Mouse (Mus musculus) spleen, adult 2 months (tissue): ENCODE measurements at regions not wholly inside any gene's neighbourhood (a gene's known extent, or its start where the extent isn't known, plus 50 kb on each side); places are given as distances from the start of the nearest gene placed in this dataset.

Experiments
- CTCF ChIP-seq: fragments of 200-500 bp; IDR thresholded peaks from 2 replicates; pipeline ENCODE4 v1.5.1; 2011; ENCODE audit warnings: mild to moderate bottlenecking, inconsistent platforms; ENCODE audit not compliant: insufficient read depth, insufficient read length, insufficient replicate concordance; ENCODE audit errors: extremely low read depth
- POLR2A ChIP-seq: fragments of 200-500 bp; IDR thresholded peaks from 2 replicates; pipeline ENCODE4 v1.6.1; 2011; ENCODE audit warnings: low read depth, low read length, inconsistent platforms

GRCm38 (mm10) chr1:177336436-177336835 lies 78.4 kb upstream of the Akt3 start:
- no peak for TF ChIP-seq POLR2A
- no peak for TF ChIP-seq CTCF
